ENCODE assay signal across 9 mouse cellular contexts in the genomic region with DNA sequence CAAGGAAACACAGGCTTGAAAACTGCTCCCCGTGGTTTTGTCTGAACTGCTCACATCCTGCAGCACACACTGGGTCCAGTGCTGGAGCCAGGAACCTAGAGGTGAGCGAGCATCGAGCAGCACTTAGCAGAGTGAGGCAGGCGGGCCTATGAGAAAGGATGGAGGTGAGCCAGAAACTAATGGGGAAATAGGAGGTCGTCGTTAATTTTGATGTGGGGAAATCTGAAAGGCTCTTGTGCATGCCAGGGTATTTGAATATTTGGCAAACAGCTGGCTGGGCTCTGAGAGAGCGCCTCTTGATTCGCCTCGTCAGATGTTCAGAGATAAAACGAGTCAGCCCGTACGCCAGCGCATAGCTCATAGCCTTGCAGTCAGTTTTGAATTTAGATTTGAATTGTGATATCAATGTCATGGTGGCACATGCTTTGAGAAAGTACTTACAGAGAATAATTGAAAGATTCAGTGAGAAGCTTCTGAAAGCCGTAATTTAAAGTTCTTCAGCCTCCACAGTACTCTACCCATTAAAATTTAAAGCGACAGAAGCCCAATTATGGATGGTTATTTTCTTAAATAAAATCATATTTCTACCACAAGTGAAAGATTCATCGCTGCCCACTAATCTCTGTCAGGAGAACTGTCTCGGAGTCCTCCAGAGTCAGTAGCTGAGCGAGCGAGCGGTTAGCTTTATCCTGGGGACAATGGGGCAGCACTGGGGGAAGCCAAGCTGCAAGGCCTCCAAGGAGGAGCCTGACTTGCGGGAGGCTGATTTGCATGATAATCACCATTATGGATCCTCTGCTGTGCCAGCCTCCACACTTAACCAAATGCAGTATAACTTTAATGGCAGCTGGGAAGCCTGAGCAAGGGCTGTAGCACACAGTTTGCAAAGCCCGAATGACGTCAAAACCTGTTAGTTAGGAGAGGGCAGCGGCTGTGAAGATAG.
A peak's percentile ranks its signal among the peaks of the same experiment; 100 is the strongest.
DNase-seq lines count a peak whose midpoint lies in the region; ATAC-seq and TF ChIP-seq lines count a peak whose summit lies in the region.
"Had no signal": no experiment of that assay in that cellular context is flagged by ENCODE, and none has a peak within 500 bp of the region (broad histone marks: within the 10 kb centered on the region; RNA-seq: fewer than 3 reads in every experiment).

No protein-coding gene starts in this region.

- no peaks in the 10 kb centered on the region; the same call in 1 of the 2 replicates for H3K27me3 ChIP-seq in ES-Bruce4 (ENCODE audit: control insufficient read depth, insufficient read depth, low read length, poor library complexity, severe bottlenecking)
- no peaks in the 10 kb centered on the region for H3K27me3 ChIP-seq in embryonic facial prominence, embryonic 13.5 days
- H3K27me3 ChIP-seq in hindbrain, embryonic 15.5 days: no peaks in the 10 kb centered on the region
- H3K27me3 ChIP-seq in limb, embryonic 10.5 days (ENCODE audit: low read depth, poor library complexity, severe bottlenecking): no peaks in the 10 kb centered on the region
- H3K27me3 ChIP-seq in midbrain, embryonic 14.5 days (ENCODE audit: control insufficient read depth, insufficient read depth, low read length): no peaks in the 10 kb centered on the region
- H3K27me3 ChIP-seq: megakaryocyte, embryonic 14.5 days had no signal

- H3K4me3 ChIP-seq in ES-Bruce4 (ENCODE audit: low read depth, low read length): no peak overlapping the region
- H3K4me3 ChIP-seq in embryonic facial prominence, embryonic 13.5 days: peak overlapping the region; percentile 33
- H3K4me3 ChIP-seq in hindbrain, embryonic 15.5 days: peak overlapping the region; percentile 29
- H3K4me3 ChIP-seq in limb, embryonic 10.5 days: peak overlapping the region; percentile 36
- peak overlapping the region; percentile 32 for H3K4me3 ChIP-seq in midbrain, embryonic 14.5 days (replicated peaks; ENCODE audit: low read depth, low read length)
- H3K4me3 ChIP-seq: megakaryocyte, embryonic 14.5 days had no signal

- peak; percentile 60; the same call in 1 of the 2 replicates for TF ChIP-seq EP300 in ES-Bruce4 (IDR thresholded peaks at IDR 0.05; ENCODE audit: insufficient read depth, low read depth, low read length)

- 8% methylated on average over 24 of the region's 24 CpGs for WGBS in embryonic facial prominence, embryonic 13.5 days
- 4% methylated on average over 24 of the region's 24 CpGs for WGBS in hindbrain, embryonic 15.5 days
- 13% methylated on average over 24 of the region's 24 CpGs for WGBS in limb, embryonic 10.5 days
- WGBS in midbrain, embryonic 14.5 days: 1% methylated on average over 24 of the region's 24 CpGs

- no peak for TF ChIP-seq POLR2A in ES-Bruce4 (IDR thresholded peaks at IDR 0.05; ENCODE audit: insufficient read depth, low read length)

- H3K27ac ChIP-seq in ES-Bruce4 (ENCODE audit: insufficient read depth, low read length): no peak overlapping the region
- peak overlapping the region; percentile 78 for H3K27ac ChIP-seq in embryonic facial prominence, embryonic 13.5 days
- H3K27ac ChIP-seq in hindbrain, embryonic 15.5 days (replicated peaks): peak overlapping the region; percentile 70
- peak overlapping the region; percentile 75 for H3K27ac ChIP-seq in limb, embryonic 10.5 days
- H3K27ac ChIP-seq in midbrain, embryonic 14.5 days (replicated peaks; ENCODE audit: low read depth, low read length): peak overlapping the region; percentile 73

- H3K4me1 ChIP-seq in ES-Bruce4 (ENCODE audit: control insufficient read depth, insufficient read depth, low read length): peaks cover 2% of the 10 kb centered on the region
- H3K4me1 ChIP-seq in embryonic facial prominence, embryonic 13.5 days: peaks cover 18% of the 10 kb centered on the region
- peaks cover 26% of the 10 kb centered on the region for H3K4me1 ChIP-seq in hindbrain, embryonic 15.5 days (replicated peaks)
- peaks cover 21% of the 10 kb centered on the region for H3K4me1 ChIP-seq in limb, embryonic 10.5 days
- H3K4me1 ChIP-seq in midbrain, embryonic 14.5 days (ENCODE audit: control insufficient read depth, insufficient read depth, low read length): peaks cover 18% of the 10 kb centered on the region
- H3K4me1 ChIP-seq: megakaryocyte, embryonic 14.5 days had no signal

- no peak for TF ChIP-seq CTCF in ES-Bruce4 (IDR thresholded peaks at IDR 0.05; ENCODE audit: low read depth, low read length)

- no peaks in the 10 kb centered on the region for H3K9me3 ChIP-seq in ES-Bruce4 (replicated peaks; ENCODE audit: control insufficient read depth, insufficient read depth, low read length, poor library complexity, severe bottlenecking)
- no peaks in the 10 kb centered on the region for H3K9me3 ChIP-seq in embryonic facial prominence, embryonic 13.5 days
- H3K9me3 ChIP-seq in hindbrain, embryonic 15.5 days: no peaks in the 10 kb centered on the region
- no peaks in the 10 kb centered on the region for H3K9me3 ChIP-seq in limb, embryonic 10.5 days (replicated peaks)
- H3K9me3 ChIP-seq in midbrain, embryonic 14.5 days (ENCODE audit: control insufficient read depth, low read length): no peaks in the 10 kb centered on the region

- no peaks in the 10 kb centered on the region for H3K36me3 ChIP-seq in ES-Bruce4 (ENCODE audit: control insufficient read depth, insufficient read depth, low read length, poor library complexity, severe bottlenecking)
- H3K36me3 ChIP-seq in embryonic facial prominence, embryonic 13.5 days: no peaks in the 10 kb centered on the region
- no peaks in the 10 kb centered on the region for H3K36me3 ChIP-seq in hindbrain, embryonic 15.5 days
- no peaks in the 10 kb centered on the region for H3K36me3 ChIP-seq in limb, embryonic 10.5 days
- H3K36me3 ChIP-seq in midbrain, embryonic 14.5 days (ENCODE audit: control insufficient read depth, insufficient read depth, low read length): no peaks in the 10 kb centered on the region

- H3K4me2 ChIP-seq in embryonic facial prominence, embryonic 13.5 days: peak overlapping the region; percentile 64
- peak overlapping the region; percentile 64 for H3K4me2 ChIP-seq in hindbrain, embryonic 15.5 days
- H3K4me2 ChIP-seq in midbrain, embryonic 14.5 days (ENCODE audit: low read length): peak overlapping the region; percentile 60

- H3K9ac ChIP-seq in ES-Bruce4 (ENCODE audit: low read depth, poor library complexity, severe bottlenecking): no peak overlapping the region
- H3K9ac ChIP-seq in embryonic facial prominence, embryonic 13.5 days: peak overlapping the region; percentile 52
- H3K9ac ChIP-seq in hindbrain, embryonic 15.5 days: 0 out of 2 replicates have a peak overlapping the region, but pooled peaks have one; percentile 1
- H3K9ac ChIP-seq in midbrain, embryonic 14.5 days (replicated peaks; ENCODE audit: low read length): peak overlapping the region; percentile 51; the same call in 1 of the 2 replicates

- ATAC-seq in embryonic facial prominence, embryonic 13.5 days (ENCODE audit: insufficient number of reproducible peaks, insufficient read depth, low FRiP score, low TSS enrichment, low read depth): peak; percentile 79
- ATAC-seq in hindbrain, embryonic 15.5 days (ENCODE audit: low FRiP score, low read depth): peak; percentile 87
- peak; percentile 90 for ATAC-seq in midbrain, embryonic 14.5 days (ENCODE audit: low FRiP score, low TSS enrichment)

- DNase-seq in adrenal gland, adult (ENCODE audit: inconsistent age in 2 of 2, low spot score in 1 of 2): peak; percentile 17 to 71
- peak; percentile 50 for DNase-seq in limb, embryonic 10.5 days (ENCODE audit: low spot score)
- DNase-seq in midbrain, embryonic 14.5 days: peak; percentile 81
- no peak for DNase-seq in spleen, adult 18-20 months
- DNase-seq in urinary bladder, postnatal 36 days (ENCODE audit: low spot score in 2 of 2): no peak

Comparison
In these comparisons a context has a peak if more than half of its experiments do, and no peak if none do; other contexts are left out.
1. DNase-seq: peak in adrenal gland, adult (2 of 2), limb, embryonic 10.5 days (single experiment) and midbrain, embryonic 14.5 days (single experiment); none in spleen, adult 18-20 months (0 of 2) and urinary bladder, postnatal 36 days (0 of 2).
2. Peak in every context shown above with its lines, with median percentiles within 50 percentile points of each other: ATAC-seq and H3K4me2 ChIP-seq.